Mouse (Mus musculus): ENCODE results near the gene Pgghg. TPM values are rescaled to one million over a fixed set of nuclear protein-coding genes. Genes with fewer than 3 reads are reported as not detected.

The Pgghg gene
- polyA plus RNA-seq, 1 experiment from 2014 or later: 12.5 TPM

GRCm38 (mm10) chr7:140942341-140942740, 1.1 kb downstream of the Pgghg start:
- peaks cover 5% of the 10 kb centered on the region; the same call in 1 of the 2 replicates for H3K4me1 ChIP-seq (ENCODE audit: control insufficient read depth, insufficient read depth, low read length)
- no peaks in the 10 kb centered on the region for H3K9me3 ChIP-seq (ENCODE audit: control insufficient read depth, low read length)
- peak overlapping the region; percentile 45 for H3K4me3 ChIP-seq (ENCODE audit: low read depth, low read length)
- no peaks in the 10 kb centered on the region for H3K36me3 ChIP-seq (ENCODE audit: control insufficient read depth, insufficient read depth, low read length)
- DNase-seq (ENCODE audit: low spot score, missing footprints) (no peak), ATAC-seq (ENCODE audit: low FRiP score) (peak; percentile 12; the same call in 1 of the 2 replicates)
- H3K9ac ChIP-seq (ENCODE audit: low read length): peak overlapping the region; percentile 73
- H3K27ac ChIP-seq (ENCODE audit: low read depth, low read length): no peak overlapping the region
- 64% methylated on average over 9 of the region's 9 CpGs for WGBS
- no peaks in the 10 kb centered on the region for H3K27me3 ChIP-seq (ENCODE audit: control insufficient read depth, insufficient read depth, low read length)
- peak overlapping the region; percentile 59 for H3K4me2 ChIP-seq

- 94% methylated on average over 10 of the region's 10 CpGs for WGBS
- no peaks in the 10 kb centered on the region for H3K9me3 ChIP-seq (ENCODE audit: control insufficient read depth, low read length)
- peaks cover 5% of the 10 kb centered on the region; the same call in 1 of the 2 replicates for H3K4me1 ChIP-seq (ENCODE audit: control insufficient read depth, insufficient read depth, low read length)
- H3K27ac ChIP-seq (ENCODE audit: low read depth, low read length): no peak overlapping the region
- DNase-seq (ENCODE audit: low spot score, missing footprints) (no peak), ATAC-seq (ENCODE audit: low FRiP score) (no peak)
- no peak overlapping the region for H3K9ac ChIP-seq (ENCODE audit: low read length)
- no peak overlapping the region for H3K4me2 ChIP-seq
- no peaks in the 10 kb centered on the region for H3K27me3 ChIP-seq (ENCODE audit: control insufficient read depth, insufficient read depth, low read length)
- H3K36me3 ChIP-seq (ENCODE audit: control insufficient read depth, insufficient read depth, low read length): no peaks in the 10 kb centered on the region
- H3K4me3 ChIP-seq (ENCODE audit: low read depth, low read length): no peak overlapping the region
Measured at GRCm38 (mm10) chr7:140942811-140943210, 1.6 kb downstream of the Pgghg start.

GRCm38 (mm10) chr7:140943356-140943755, 2.2 kb downstream of the Pgghg start:
- Histone ChIP-seq H3K4me2 (no peak overlapping the region), H3K4me1 (ENCODE audit: control insufficient read depth, insufficient read depth, low read length) (peaks cover 5% of the 10 kb centered on the region; the same call in 1 of the 2 replicates), H3K9ac (ENCODE audit: low read length) (no peak overlapping the region), H3K9me3 (ENCODE audit: control insufficient read depth, low read length) (no peaks in the 10 kb centered on the region), H3K4me3 (ENCODE audit: low read depth, low read length) (no peak overlapping the region), H3K36me3 (ENCODE audit: control insufficient read depth, insufficient read depth, low read length) (no peaks in the 10 kb centered on the region), H3K27me3 (ENCODE audit: control insufficient read depth, insufficient read depth, low read length) (no peaks in the 10 kb centered on the region), H3K27ac (ENCODE audit: low read depth, low read length) (no peak overlapping the region)
- ATAC-seq (ENCODE audit: low FRiP score) (no peak), DNase-seq (ENCODE audit: low spot score, missing footprints) (no peak)
- WGBS: 91% methylated on average over 4 of the region's 4 CpGs

GRCm38 (mm10) chr7:140944236-140944635, 3.0 kb downstream of the Pgghg start:
- DNase-seq (ENCODE audit: low spot score, missing footprints): no peak
- Histone ChIP-seq H3K9ac (ENCODE audit: low read length) (no peak overlapping the region), H3K36me3 (ENCODE audit: control insufficient read depth, insufficient read depth, low read length) (no peaks in the 10 kb centered on the region), H3K4me2 (no peak overlapping the region), H3K4me1 (ENCODE audit: control insufficient read depth, insufficient read depth, low read length) (peaks cover 5% of the 10 kb centered on the region; the same call in 1 of the 2 replicates), H3K9me3 (ENCODE audit: control insufficient read depth, low read length) (no peaks in the 10 kb centered on the region), H3K4me3 (ENCODE audit: low read depth, low read length) (no peak overlapping the region), H3K27ac (ENCODE audit: low read depth, low read length) (no peak overlapping the region), H3K27me3 (ENCODE audit: control insufficient read depth, insufficient read depth, low read length) (no peaks in the 10 kb centered on the region)
- ATAC-seq (ENCODE audit: low FRiP score): no peak
- WGBS: 92% methylated on average over 7 of the region's 7 CpGs

GRCm38 (mm10) chr7:140945247-140945646, 4.1 kb downstream of the Pgghg start:
- no peaks in the 10 kb centered on the region for H3K27me3 ChIP-seq (ENCODE audit: control insufficient read depth, insufficient read depth, low read length)
- no peak overlapping the region for H3K9ac ChIP-seq (ENCODE audit: low read length)
- H3K9me3 ChIP-seq (ENCODE audit: control insufficient read depth, low read length): no peaks in the 10 kb centered on the region
- no peak overlapping the region for H3K27ac ChIP-seq (ENCODE audit: low read depth, low read length)
- H3K36me3 ChIP-seq (ENCODE audit: control insufficient read depth, insufficient read depth, low read length): no peaks in the 10 kb centered on the region
- no peak overlapping the region for H3K4me3 ChIP-seq (ENCODE audit: low read depth, low read length)
- H3K4me1 ChIP-seq (ENCODE audit: control insufficient read depth, insufficient read depth, low read length): peaks cover 5% of the 10 kb centered on the region; the same call in 1 of the 2 replicates
- WGBS: 89% methylated on average over 5 of the region's 5 CpGs
- no peak overlapping the region for H3K4me2 ChIP-seq
- ATAC-seq (ENCODE audit: low FRiP score) (no peak), DNase-seq (ENCODE audit: low spot score, missing footprints) (no peak)

GRCm38 (mm10) chr7:140946311-140946710, 5.1 kb downstream of the Pgghg start:
- Histone ChIP-seq H3K9me3 (ENCODE audit: control insufficient read depth, low read length) (no peaks in the 10 kb centered on the region), H3K27me3 (ENCODE audit: control insufficient read depth, insufficient read depth, low read length) (no peaks in the 10 kb centered on the region), H3K4me2 (no peak overlapping the region), H3K9ac (ENCODE audit: low read length) (no peak overlapping the region), H3K36me3 (ENCODE audit: control insufficient read depth, insufficient read depth, low read length) (no peaks in the 10 kb centered on the region), H3K4me1 (ENCODE audit: control insufficient read depth, insufficient read depth, low read length) (peaks cover 2% of the 10 kb centered on the region; the same call in 1 of the 2 replicates), H3K4me3 (ENCODE audit: low read depth, low read length) (no peak overlapping the region), H3K27ac (ENCODE audit: low read depth, low read length) (no peak overlapping the region)
- no peak for ATAC-seq (ENCODE audit: low FRiP score)
- 92% methylated on average over 10 of the region's 10 CpGs for WGBS
- no peak for DNase-seq (ENCODE audit: low spot score, missing footprints)

GRCm38 (mm10) chr7:140946980-140947379, 5.8 kb downstream of the Pgghg start:
- H3K9me3 ChIP-seq (ENCODE audit: control insufficient read depth, low read length): no peaks in the 10 kb centered on the region
- H3K27me3 ChIP-seq (ENCODE audit: control insufficient read depth, insufficient read depth, low read length): no peaks in the 10 kb centered on the region
- ATAC-seq (ENCODE audit: low FRiP score) (no peak), DNase-seq (ENCODE audit: low spot score, missing footprints) (no peak)
- WGBS: 70% methylated on average over 7 of the region's 7 CpGs
- H3K4me2 ChIP-seq: no peak overlapping the region
- H3K27ac ChIP-seq (ENCODE audit: low read depth, low read length): no peak overlapping the region
- no peak overlapping the region for H3K9ac ChIP-seq (ENCODE audit: low read length)
- no peaks in the 10 kb centered on the region for H3K36me3 ChIP-seq (ENCODE audit: control insufficient read depth, insufficient read depth, low read length)
- H3K4me1 ChIP-seq (ENCODE audit: control insufficient read depth, insufficient read depth, low read length): peaks cover 2% of the 10 kb centered on the region; the same call in 1 of the 2 replicates
- no peak overlapping the region for H3K4me3 ChIP-seq (ENCODE audit: low read depth, low read length)

GRCm38 (mm10) chr7:140948161-140948560, 7.0 kb downstream of the Pgghg start:
- no peak overlapping the region for H3K4me3 ChIP-seq (ENCODE audit: low read depth, low read length)

GRCm38 (mm10) chr7:140949255-140949654, 8.1 kb downstream of the Pgghg start:
- Histone ChIP-seq H3K4me1 (ENCODE audit: control insufficient read depth, insufficient read depth, low read length) (no peaks in the 10 kb centered on the region), H3K27me3 (ENCODE audit: control insufficient read depth, insufficient read depth, low read length) (no peaks in the 10 kb centered on the region), H3K27ac (ENCODE audit: low read depth, low read length) (no peak overlapping the region), H3K9me3 (ENCODE audit: control insufficient read depth, low read length) (no peaks in the 10 kb centered on the region), H3K9ac (ENCODE audit: low read length) (no peak overlapping the region), H3K36me3 (ENCODE audit: control insufficient read depth, insufficient read depth, low read length) (no peaks in the 10 kb centered on the region), H3K4me3 (ENCODE audit: low read depth, low read length) (no peak overlapping the region), H3K4me2 (no peak overlapping the region)
- 82% methylated on average over 6 of the region's 6 CpGs for WGBS
- DNase-seq (ENCODE audit: low spot score, missing footprints) (no peak), ATAC-seq (ENCODE audit: low FRiP score) (no peak)

More at GRCm38 (mm10) chr7:140948161-140948560, 7.0 kb downstream of the Pgghg start:
- 91% methylated on average over 8 of the region's 8 CpGs for WGBS
- Histone ChIP-seq H3K9ac (ENCODE audit: low read length) (no peak overlapping the region), H3K9me3 (ENCODE audit: control insufficient read depth, low read length) (no peaks in the 10 kb centered on the region), H3K4me1 (ENCODE audit: control insufficient read depth, insufficient read depth, low read length) (no peaks in the 10 kb centered on the region), H3K27ac (ENCODE audit: low read depth, low read length) (no peak overlapping the region), H3K4me2 (no peak overlapping the region), H3K27me3 (ENCODE audit: control insufficient read depth, insufficient read depth, low read length) (no peaks in the 10 kb centered on the region), H3K36me3 (ENCODE audit: control insufficient read depth, insufficient read depth, low read length) (no peaks in the 10 kb centered on the region)
- DNase-seq (ENCODE audit: low spot score, missing footprints) (no peak), ATAC-seq (ENCODE audit: low FRiP score) (no peak)

All from midbrain, embryonic 11.5 days (tissue).